Comparison of ENCODE assay signal across 9 mouse cellular contexts in the genomic region with DNA sequence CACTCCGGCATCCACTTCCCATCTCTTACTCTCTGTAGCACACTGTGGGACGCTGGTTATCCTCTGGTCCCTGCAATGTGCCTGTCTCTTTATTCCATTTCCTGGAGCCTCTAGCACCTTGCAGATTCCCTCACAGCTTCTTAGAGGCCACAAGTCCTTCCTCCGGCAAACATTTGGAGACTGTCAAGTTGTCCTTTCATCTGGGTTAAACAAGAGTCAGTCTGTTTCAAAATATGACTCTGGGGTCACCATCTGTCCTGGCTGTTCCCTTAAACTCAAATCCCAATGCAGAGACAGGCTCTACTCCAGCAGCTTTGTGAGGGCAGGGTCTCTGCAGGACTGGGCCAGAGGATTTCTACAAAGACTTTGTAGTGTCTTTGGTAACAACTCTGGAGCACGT.
"Had no signal": no experiment of that assay in that cellular context is flagged by ENCODE, and none has a peak within 500 bp of the region (broad histone marks: within the 10 kb centered on the region; RNA-seq: fewer than 3 reads in every experiment).

No protein-coding gene starts in this region.

- DNase-seq: kidney, adult 9 months; kidney, postnatal 14 days; retina, postnatal 1 day; spleen, adult 18-20 months; thymus, postnatal 4 days had no signal

- H3K9me3 ChIP-seq: limb, embryonic 13.5 days; midbrain, embryonic 12.5 days; neural tube, embryonic 13.5 days had no signal

- H3K9ac ChIP-seq: limb, embryonic 13.5 days; liver, embryonic 14.5 days; midbrain, embryonic 12.5 days; neural tube, embryonic 13.5 days had no signal

- H3K36me3 ChIP-seq: limb, embryonic 13.5 days; midbrain, embryonic 12.5 days; neural tube, embryonic 13.5 days had no signal

- H3K4me3 ChIP-seq: limb, embryonic 13.5 days; midbrain, embryonic 12.5 days; neural tube, embryonic 13.5 days had no signal

- H3K27me3 ChIP-seq: limb, embryonic 13.5 days; midbrain, embryonic 12.5 days; neural tube, embryonic 13.5 days had no signal

- H3K4me2 ChIP-seq: limb, embryonic 13.5 days; midbrain, embryonic 12.5 days; neural tube, embryonic 13.5 days had no signal

- H3K27ac ChIP-seq: limb, embryonic 13.5 days; liver, embryonic 14.5 days; midbrain, embryonic 12.5 days; neural tube, embryonic 13.5 days had no signal
